Mouse (Mus musculus): Measurements from ENCODE around the gene Ptprm.

The Ptprm gene

DNA sequence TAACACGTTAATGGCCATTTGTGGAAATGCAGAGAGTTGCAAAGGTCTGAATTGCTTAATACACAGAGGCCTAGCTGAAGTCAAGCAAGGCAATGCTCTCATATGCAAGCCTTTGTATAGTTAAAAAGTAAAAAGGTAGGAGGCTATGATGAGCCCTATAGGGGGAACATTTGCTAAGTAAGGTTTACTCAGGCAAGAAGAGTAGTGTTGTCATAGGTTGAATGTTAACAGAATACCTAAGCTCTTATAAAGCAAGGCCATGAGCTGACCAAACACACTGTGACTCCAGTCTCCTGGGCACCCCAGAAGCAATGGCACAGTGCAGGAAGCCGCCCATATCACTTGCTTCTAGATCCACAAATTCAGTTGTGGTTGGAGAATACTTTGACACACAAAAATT lies 267.4 kb downstream of the Ptprm start:
- no peak for DNase-seq (ENCODE audit: extremely low spot score, low read depth, low spot score)

- DNase-seq (ENCODE audit: extremely low spot score, low read depth, low spot score), result no peak
Observed at GRCm38 (mm10) chr17:67084501-67084900, 269.8 kb downstream of the Ptprm start.

DNA sequence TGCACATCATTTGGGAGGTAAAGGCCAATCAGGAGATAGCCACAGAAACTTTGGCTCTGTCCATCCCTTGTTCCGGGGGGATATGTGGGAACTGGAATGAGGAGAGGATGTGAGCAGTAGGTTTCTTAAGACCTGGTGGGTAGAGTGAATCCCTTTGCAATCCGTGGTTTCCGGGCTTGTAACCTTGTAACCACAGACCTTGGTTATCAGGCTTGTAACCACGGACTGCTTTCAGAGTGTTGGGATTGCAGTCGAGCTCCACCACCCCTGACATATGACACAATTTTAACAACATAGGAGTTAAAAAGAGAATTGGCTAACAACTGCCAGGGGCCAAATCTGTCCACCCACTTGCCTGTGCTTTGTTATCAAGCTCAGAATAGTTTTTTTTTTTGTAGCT lies 270.2 kb downstream of the Ptprm start:
- no peak for DNase-seq (ENCODE audit: extremely low spot score, low read depth, low spot score)

DNA sequence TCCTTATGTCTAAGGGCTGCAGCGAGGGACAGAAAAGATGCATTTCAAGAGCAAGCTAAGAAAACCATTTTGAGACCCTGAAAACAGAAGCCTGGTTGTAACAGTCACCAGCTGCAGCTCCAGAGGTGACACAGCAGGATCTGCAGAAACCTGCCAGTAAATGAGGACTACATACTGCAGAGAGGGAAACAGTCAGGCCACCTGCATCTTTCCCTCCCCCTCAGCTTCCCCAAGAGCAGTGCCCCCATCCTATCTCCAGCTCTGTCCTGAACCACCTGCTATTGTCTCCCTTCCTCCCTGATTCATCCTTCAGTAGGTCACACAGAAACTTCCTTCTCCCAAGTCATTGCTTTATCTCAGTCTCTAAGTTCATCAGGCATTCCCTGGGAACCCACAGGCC lies 274.7 kb downstream of the Ptprm start:
- DNase-seq (ENCODE audit: extremely low spot score, low read depth, low spot score), result no peak

- DNase-seq (ENCODE audit: extremely low spot score, low read depth, low spot score), result no peak
Observed at GRCm38 (mm10) chr17:67073580-67073979, 280.7 kb downstream of the Ptprm start.

- DNase-seq (ENCODE audit: extremely low spot score, low read depth, low spot score), result no peak
Observed at GRCm38 (mm10) chr17:67073139-67073538, 281.1 kb downstream of the Ptprm start.

GRCm38 (mm10) chr17:67071231-67072009 lies 282.8 kb downstream of the Ptprm start:
- DNase-seq (ENCODE audit: extremely low spot score, low read depth, low spot score), result no peak

GRCm38 (mm10) chr17:67063611-67064010 lies 290.6 kb downstream of the Ptprm start:
- DNase-seq (ENCODE audit: extremely low spot score, low read depth, low spot score), result no peak

DNA sequence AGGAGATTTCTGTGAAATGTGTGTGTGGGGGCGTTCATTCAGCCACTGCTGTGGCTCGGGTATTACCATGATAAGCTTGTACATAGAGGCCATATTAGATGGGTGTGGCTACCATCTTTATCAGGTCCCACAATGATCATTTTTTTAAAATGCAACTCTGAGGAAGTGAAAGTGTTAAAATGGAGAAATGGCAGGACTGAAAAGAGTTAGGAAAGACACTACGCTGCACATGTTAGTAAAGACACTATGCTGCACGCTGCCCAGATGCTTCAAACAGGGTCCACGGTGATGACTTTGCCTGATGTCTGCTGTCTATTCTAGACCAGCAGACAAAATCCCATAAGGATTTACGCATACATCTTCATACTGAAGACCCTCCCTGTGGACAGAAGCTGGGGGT lies 298.6 kb downstream of the Ptprm start:
- no peak for DNase-seq (ENCODE audit: extremely low spot score, low read depth, low spot score)

DNA sequence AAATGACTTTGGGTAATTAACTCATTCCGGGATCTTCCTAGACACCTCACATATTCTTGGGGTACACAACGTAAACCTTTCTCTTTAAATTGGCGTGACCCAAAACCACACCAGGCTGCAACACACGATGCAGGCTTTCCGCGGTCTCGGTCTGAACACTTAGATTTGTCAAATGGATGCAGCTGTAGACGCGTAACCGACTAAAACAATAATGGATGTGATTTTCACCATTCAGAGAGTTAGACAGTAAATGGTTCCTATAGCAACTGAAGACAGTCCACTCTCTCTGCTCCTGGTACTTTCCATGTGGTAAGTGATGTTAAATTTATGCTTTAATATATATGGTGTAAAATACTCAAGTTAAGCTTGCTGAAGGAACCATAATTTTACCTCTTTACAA lies 300.1 kb downstream of the Ptprm start:
- DNase-seq (ENCODE audit: extremely low spot score, low read depth, low spot score), result no peak

GRCm38 (mm10) chr17:67052624-67053314 lies 301.5 kb downstream of the Ptprm start:
- no peak for DNase-seq (ENCODE audit: extremely low spot score, low read depth, low spot score)

GRCm38 (mm10) chr17:67047697-67048096 lies 306.6 kb downstream of the Ptprm start:
- no peak for DNase-seq (ENCODE audit: extremely low spot score, low read depth, low spot score)

- no peak for DNase-seq (ENCODE audit: extremely low spot score, low read depth, low spot score)
Observed at GRCm38 (mm10) chr17:67038558-67038957, 315.7 kb downstream of the Ptprm start.

GRCm38 (mm10) chr17:67033547-67033946 lies 320.7 kb downstream of the Ptprm start:
- no peak for DNase-seq (ENCODE audit: extremely low spot score, low read depth, low spot score)

GRCm38 (mm10) chr17:67032021-67032420 lies 322.2 kb downstream of the Ptprm start:
- DNase-seq (ENCODE audit: extremely low spot score, low read depth, low spot score), result no peak

DNA sequence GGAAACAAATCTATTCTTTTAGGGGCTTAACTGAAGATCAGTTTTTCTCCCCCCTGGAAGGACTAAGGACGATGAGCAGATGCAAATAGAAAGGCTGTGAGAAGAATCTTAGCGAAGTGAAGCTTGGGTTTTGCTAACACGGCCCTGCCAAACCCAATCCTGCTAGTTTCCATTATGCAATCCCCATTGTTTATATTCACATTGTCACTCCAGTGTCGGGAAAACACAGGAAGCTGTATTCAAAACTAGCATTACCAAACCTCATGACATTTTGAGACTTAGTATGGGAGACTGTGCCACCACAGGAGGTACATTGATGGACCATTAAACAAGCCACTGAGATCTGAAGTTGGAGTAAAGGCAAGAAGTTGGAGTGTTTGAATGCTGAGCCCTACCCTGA lies 322.9 kb downstream of the Ptprm start:
- no peak for DNase-seq (ENCODE audit: extremely low spot score, low read depth, low spot score)

GRCm38 (mm10) chr17:67027274-67027673 lies 327.0 kb downstream of the Ptprm start:
- DNase-seq (ENCODE audit: extremely low spot score, low read depth, low spot score), result no peak

GRCm38 (mm10) chr17:67016501-67016900 lies 337.8 kb downstream of the Ptprm start:
- DNase-seq (ENCODE audit: extremely low spot score, low read depth, low spot score), result no peak

- no peak for DNase-seq (ENCODE audit: extremely low spot score, low read depth, low spot score)
Observed at GRCm38 (mm10) chr17:67013217-67013616, 341.0 kb downstream of the Ptprm start.

- no peak for DNase-seq (ENCODE audit: extremely low spot score, low read depth, low spot score)
Observed at GRCm38 (mm10) chr17:67011836-67012583, 342.2 kb downstream of the Ptprm start.

GRCm38 (mm10) chr17:67010136-67010535 lies 344.1 kb downstream of the Ptprm start:
- DNase-seq (ENCODE audit: extremely low spot score, low read depth, low spot score), result no peak

- DNase-seq (ENCODE audit: extremely low spot score, low read depth, low spot score), result no peak
Observed at GRCm38 (mm10) chr17:67008137-67008536, 346.1 kb downstream of the Ptprm start.

Measured in hindlimb bud, embryonic 11.5 days (tissue).